Mouse (Mus musculus) intestine, embryonic 14.5 days (tissue): ENCODE measurements around the gene Slc35f4. TPM values are rescaled to one million over a fixed set of nuclear protein-coding genes. Genes with fewer than 3 reads are reported as not detected.

ENCODE experiments used
- ATAC-seq: fragments of 200-750 bp; cut with Nextera tagmentation; replicated peaks from 2 replicates; pipeline ENCODE4 v1.8.0; 2017; ENCODE audit warnings: low read depth, moderate number of reproducible peaks, moderate TSS enrichment, moderate library complexity; ENCODE audit not compliant: low FRiP score, low TSS enrichment
- DNase-seq: peaks from one replicate; pipeline ENCODE4 v3.0.0-alpha.2; 2018; ENCODE audit warnings: low spot score
- H3K27ac ChIP-seq: fragments of 300-500 bp; sonication (generic); 2 replicates; pipeline ENCODE4 v1.5.1; 2014; ENCODE audit warnings: low read depth, mild to moderate bottlenecking, control low read depth
- H3K27me3 ChIP-seq: fragments of 300-500 bp; sonication (generic); replicated peaks from 2 replicates; pipeline ENCODE4 v1.6.1; 2014; ENCODE audit warnings: low read length, control low read depth; ENCODE audit not compliant: control insufficient read depth, insufficient read depth
- H3K36me3 ChIP-seq: fragments of 300-500 bp; sonication (generic); 2 replicates; pipeline ENCODE4 v1.6.1; 2014; ENCODE audit warnings: low read length, control low read depth; ENCODE audit not compliant: control insufficient read depth, insufficient read depth
- H3K4me1 ChIP-seq: fragments of 300-500 bp; sonication (generic); replicated peaks from 2 replicates; pipeline ENCODE4 v1.6.1; 2014; ENCODE audit warnings: low read length, control low read depth, mixed read lengths; ENCODE audit not compliant: control insufficient read depth, insufficient read depth
- H3K4me2 ChIP-seq: fragments of 300-500 bp; sonication (generic); 2 replicates; pipeline ENCODE4 v1.6.1; 2014; ENCODE audit warnings: low read length
- H3K4me3 ChIP-seq: fragments of 300-500 bp; sonication (generic); 2 replicates; pipeline ENCODE4 v1.5.1; 2014; ENCODE audit warnings: low read depth, low read length, control low read depth, mixed read lengths
- H3K9ac ChIP-seq: fragments of 300-500 bp; sonication (generic); 2 replicates; pipeline ENCODE4 v1.6.1; 2014; ENCODE audit warnings: mild to moderate bottlenecking, low read length
- H3K9me3 ChIP-seq: fragments of 300-500 bp; sonication (generic); 2 replicates; pipeline ENCODE4 v1.6.1; 2016; ENCODE audit warnings: low read length, control low read depth; ENCODE audit not compliant: control insufficient read depth
- WGBS: fragments of 180-500 bp; shearing (Covaris S2); extraction: QIAGEN DNeasy Blood & Tissue Kit; methylation state at CpG from one replicate; pipeline ENCODE4 v1.1.7; 2014; 5-methylcytosine and 5-hydroxymethylcytosine counted together
- polyA plus RNA-seq: library from polyadenylated mRNA; unstranded; fragments of >200 nt; fragmentation: Nextera tagmentation; extraction: Ambion mirVana; gene quantifications from 2 replicates; pipeline ENCODE4 v1.2.1, GENCODE M21; 2014

The Slc35f4 gene
- polyA plus RNA-seq, 1 experiment from 2014 or later, result 0.30 TPM

DNA sequence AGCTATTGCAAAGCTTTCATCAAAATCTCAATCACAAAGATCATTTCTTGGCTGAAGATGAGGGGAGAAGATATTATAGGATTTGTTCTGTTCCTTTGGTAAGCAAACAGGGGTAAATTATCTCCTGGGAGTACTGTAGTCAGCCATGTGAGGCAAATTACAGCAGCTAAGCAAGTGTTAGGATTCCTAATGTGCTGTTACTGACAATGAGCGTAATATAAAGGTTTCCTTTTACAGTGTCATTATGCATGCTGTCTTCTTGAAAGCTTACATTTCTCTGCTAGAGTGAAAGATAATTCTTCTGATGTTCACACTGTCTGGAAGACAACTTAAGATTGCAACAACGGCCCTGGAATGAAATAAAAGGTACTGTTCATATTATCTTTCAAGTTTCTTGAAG, 192.0 kb downstream of the Slc35f4 start:
- Histone ChIP-seq H3K4me1 (no peaks in the 10 kb centered on the region), H3K4me2 (no peak overlapping the region), H3K27me3 (no peaks in the 10 kb centered on the region), H3K36me3 (no peaks in the 10 kb centered on the region), H3K4me3 (no peak overlapping the region), H3K9me3 (no peaks in the 10 kb centered on the region), H3K9ac (no peak overlapping the region), H3K27ac (no peak overlapping the region)
- DNase-seq (no peak), ATAC-seq (no peak)
- 88% methylated on average over 2 of the region's 2 CpGs for WGBS

DNA sequence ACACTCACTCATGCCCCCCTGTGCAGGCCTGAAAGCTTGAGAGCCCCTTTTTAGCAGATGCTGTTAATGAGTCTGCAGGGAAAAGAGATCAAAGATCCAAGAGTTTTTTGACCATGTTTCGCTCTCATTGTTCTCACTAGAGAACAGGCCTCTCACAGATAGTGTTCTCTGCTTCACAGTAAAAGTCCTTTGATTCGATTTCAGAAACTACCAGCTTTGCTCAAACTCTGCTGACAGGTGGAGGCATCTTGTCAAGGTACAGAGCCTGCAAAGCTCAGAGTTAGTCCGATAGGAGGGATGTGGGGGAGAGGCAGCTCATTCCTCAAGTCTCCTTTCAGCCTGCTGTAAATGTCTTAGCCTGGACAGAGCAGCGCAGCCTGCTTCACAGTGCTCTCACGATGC, 209.4 kb downstream of the Slc35f4 start:
- no peak for DNase-seq

DNA sequence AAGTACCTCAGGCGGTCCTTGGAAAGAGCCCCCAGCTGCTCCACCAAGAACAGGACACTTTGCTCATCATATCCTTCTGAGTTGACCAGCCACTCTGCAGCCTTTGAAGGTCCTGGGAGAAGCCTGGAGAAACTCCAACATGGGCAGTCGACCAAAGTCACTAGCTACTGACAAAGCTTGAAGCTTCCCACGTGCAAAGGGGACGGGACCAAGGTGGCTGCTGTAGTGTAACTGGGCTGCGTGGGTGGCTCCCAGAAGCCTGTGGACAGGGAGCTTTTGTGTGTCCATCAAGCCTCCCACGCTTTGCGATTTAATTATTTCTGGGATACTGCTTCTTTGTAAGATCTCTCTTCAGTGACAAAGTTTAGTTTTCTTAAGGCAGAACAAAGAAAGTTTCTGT, 211.9 kb downstream of the Slc35f4 start:
- ATAC-seq (no peak), DNase-seq (no peak)
- H3K9me3 ChIP-seq, result no peaks in the 10 kb centered on the region
- H3K36me3 ChIP-seq, result no peaks in the 10 kb centered on the region
- WGBS, result 69% methylated on average over 7 of the region's 7 CpGs
- no peak overlapping the region for H3K27ac ChIP-seq
- H3K4me2 ChIP-seq, result no peak overlapping the region
- H3K27me3 ChIP-seq, result no peaks in the 10 kb centered on the region
- H3K4me3 ChIP-seq, result no peak overlapping the region
- no peak overlapping the region for H3K9ac ChIP-seq
- no peaks in the 10 kb centered on the region for H3K4me1 ChIP-seq

More for the DNA sequence above, 209.4 kb downstream of the Slc35f4 start:
- Histone ChIP-seq H3K4me1 (no peaks in the 10 kb centered on the region), H3K4me3 (no peak overlapping the region), H3K9ac (no peak overlapping the region), H3K27me3 (no peaks in the 10 kb centered on the region), H3K9me3 (no peaks in the 10 kb centered on the region), H3K27ac (no peak overlapping the region), H3K4me2 (no peak overlapping the region), H3K36me3 (no peaks in the 10 kb centered on the region)
- 37% methylated on average over 5 of the region's 5 CpGs for WGBS
- no peak for ATAC-seq

DNA sequence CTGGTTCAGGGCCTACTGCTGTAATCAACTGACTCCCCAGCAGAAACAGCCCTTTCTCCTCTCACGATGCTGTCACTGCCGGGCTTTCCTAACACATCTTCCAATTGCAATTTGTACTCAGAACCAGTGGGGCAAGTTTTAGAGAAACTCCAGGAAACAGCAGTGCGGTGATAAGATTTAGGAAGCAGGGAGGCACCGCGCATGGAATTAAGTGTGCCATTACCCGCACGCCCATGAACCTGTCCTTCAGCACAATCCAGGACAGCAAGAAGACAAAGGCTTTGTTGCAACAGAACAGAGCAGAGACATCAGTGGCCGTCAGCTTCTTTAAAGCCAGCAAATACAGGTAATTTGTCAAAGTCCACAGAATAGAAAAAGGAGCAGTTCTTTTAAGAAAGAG, 212.5 kb downstream of the Slc35f4 start:
- H3K9me3 ChIP-seq, result no peaks in the 10 kb centered on the region
- ATAC-seq (no peak), DNase-seq (no peak)
- H3K9ac ChIP-seq, result no peak overlapping the region
- H3K27ac ChIP-seq, result no peak overlapping the region
- no peak overlapping the region for H3K4me2 ChIP-seq
- H3K36me3 ChIP-seq, result no peaks in the 10 kb centered on the region
- no peaks in the 10 kb centered on the region for H3K27me3 ChIP-seq
- H3K4me3 ChIP-seq, result no peak overlapping the region
- 71% methylated on average over 8 of the region's 8 CpGs for whole genome bisulfite sequencing
- H3K4me1 ChIP-seq, result no peaks in the 10 kb centered on the region

DNA sequence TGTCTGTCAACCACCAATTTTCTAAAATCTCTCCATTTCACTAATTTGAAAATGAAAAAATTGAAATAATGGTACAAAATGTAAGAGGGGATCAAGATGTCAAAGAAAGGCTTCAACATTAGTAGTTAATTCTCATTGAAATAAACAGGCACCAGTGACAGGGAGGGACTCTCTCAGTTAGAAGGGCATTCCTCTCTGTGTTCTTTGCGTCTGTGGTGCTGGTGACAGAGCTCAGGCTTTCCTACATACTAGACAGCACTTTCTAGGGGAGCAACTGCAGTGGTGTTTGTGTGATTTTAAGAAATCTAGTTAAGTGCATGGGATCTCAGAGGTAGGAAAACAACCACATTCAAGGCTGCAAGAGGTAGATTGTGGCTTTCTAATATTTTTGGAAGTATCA, 214.3 kb downstream of the Slc35f4 start:
- Histone ChIP-seq H3K27me3 (no peaks in the 10 kb centered on the region), H3K36me3 (no peaks in the 10 kb centered on the region), H3K4me1 (no peaks in the 10 kb centered on the region), H3K9me3 (no peaks in the 10 kb centered on the region), H3K9ac (no peak overlapping the region), H3K27ac (no peak overlapping the region), H3K4me3 (no peak overlapping the region), H3K4me2 (no peak overlapping the region)
- 53% methylated on average over 1 of the region's 1 CpGs for WGBS
- DNase-seq, result no peak
- no peak for ATAC-seq

DNA sequence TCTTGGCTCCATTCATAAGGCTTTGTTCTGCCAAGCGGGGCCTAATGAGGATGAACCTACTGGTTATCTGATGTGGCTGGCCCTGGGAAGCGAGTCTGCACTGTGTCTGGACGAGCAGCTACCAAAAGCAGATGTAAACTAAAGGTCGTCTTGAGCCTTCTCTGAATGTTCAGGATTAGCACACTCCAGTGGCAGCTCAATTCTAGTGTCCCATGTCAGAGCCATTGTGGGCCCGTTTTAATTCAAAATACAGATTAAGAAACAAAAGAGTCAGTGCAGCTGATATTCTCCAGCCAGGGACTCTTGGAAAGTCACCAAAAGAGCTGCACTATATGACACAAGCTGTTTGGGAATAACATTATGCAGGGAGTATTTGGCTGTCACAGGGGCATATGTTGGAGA, 214.8 kb downstream of the Slc35f4 start:
- no peak overlapping the region for H3K4me3 ChIP-seq
- no peaks in the 10 kb centered on the region for H3K4me1 ChIP-seq
- DNase-seq (no peak), ATAC-seq (no peak)
- no peaks in the 10 kb centered on the region for H3K27me3 ChIP-seq
- no peak overlapping the region for H3K9ac ChIP-seq
- no peaks in the 10 kb centered on the region for H3K9me3 ChIP-seq
- H3K36me3 ChIP-seq, result no peaks in the 10 kb centered on the region
- no peak overlapping the region for H3K4me2 ChIP-seq
- H3K27ac ChIP-seq, result no peak overlapping the region
- WGBS, result 42% methylated on average over 5 of the region's 5 CpGs

DNA sequence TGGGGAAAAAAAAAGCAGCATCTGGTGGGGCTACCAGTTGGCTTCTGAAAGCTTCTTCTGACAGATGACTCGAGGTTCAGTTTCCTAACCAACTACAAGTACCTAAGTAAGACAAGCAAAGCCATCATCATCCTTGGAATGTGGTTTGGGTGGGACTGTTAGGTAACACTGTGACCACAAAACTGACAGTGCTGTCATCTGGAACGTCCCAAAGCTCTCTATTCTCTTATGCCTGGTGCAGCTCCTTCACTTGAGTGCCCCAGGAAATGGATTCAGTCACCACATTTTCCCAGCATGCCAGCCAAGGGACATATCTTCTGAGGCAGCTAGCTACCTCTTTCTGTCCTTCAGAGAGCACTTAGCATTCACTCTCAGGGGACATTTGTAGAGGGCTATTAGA, 216.2 kb downstream of the Slc35f4 start:
- no peaks in the 10 kb centered on the region for H3K9me3 ChIP-seq
- 75% methylated on average over 2 of the region's 2 CpGs for WGBS
- H3K4me1 ChIP-seq, result no peaks in the 10 kb centered on the region

DNA sequence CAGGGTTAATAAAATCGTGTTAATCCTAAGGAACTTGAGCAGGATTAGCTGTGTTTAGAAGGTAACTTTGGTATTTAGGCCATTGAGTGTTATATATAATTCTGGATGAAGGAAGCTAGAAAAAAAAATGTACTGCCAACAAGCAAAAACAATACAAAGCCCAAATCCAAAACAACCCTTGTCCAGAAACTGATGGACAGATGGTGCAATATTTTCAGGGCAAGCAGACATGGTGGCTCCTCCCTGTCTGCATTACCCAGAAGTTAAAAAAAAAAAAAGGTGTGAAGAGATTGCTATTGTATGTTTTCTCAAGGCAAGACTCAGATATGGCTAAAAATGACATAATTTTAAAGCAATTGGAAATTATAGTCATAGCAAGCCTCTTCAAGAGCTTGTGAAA, 217.3 kb downstream of the Slc35f4 start:
- ATAC-seq, result no peak
- Histone ChIP-seq H3K4me1 (no peaks in the 10 kb centered on the region), H3K9ac (no peak overlapping the region), H3K9me3 (no peaks in the 10 kb centered on the region), H3K4me2 (no peak overlapping the region), H3K27ac (no peak overlapping the region), H3K27me3 (no peaks in the 10 kb centered on the region), H3K4me3 (no peak overlapping the region), H3K36me3 (no peaks in the 10 kb centered on the region)
- 68% methylated on average over 1 of the region's 1 CpGs for WGBS
- no peak for DNase-seq

More for the DNA sequence above, 216.2 kb downstream of the Slc35f4 start:
- no peaks in the 10 kb centered on the region for H3K36me3 ChIP-seq
- no peak overlapping the region for H3K9ac ChIP-seq
- DNase-seq, result no peak
- H3K4me2 ChIP-seq, result no peak overlapping the region
- H3K27me3 ChIP-seq, result no peaks in the 10 kb centered on the region
- no peak overlapping the region for H3K4me3 ChIP-seq
- H3K27ac ChIP-seq, result no peak overlapping the region
- ATAC-seq, result no peak

DNA sequence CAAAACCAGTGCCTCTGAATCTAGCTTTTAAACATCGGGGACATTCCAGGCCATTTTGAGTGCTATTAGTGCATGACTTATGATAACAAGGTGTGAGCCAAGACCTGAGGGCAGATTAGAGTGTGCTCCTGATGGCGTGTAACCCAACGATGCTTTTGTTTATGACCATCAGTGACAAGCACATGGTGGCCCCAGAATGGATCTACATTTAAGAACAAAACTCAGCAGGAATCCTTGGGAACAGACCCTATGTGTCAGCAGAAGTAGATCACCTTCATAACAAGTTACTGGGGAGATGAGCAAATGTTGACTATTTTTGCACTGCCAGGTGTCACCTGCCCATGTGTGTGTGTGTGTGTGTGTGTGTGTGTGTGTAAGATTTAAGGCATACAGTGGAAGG, 218.0 kb downstream of the Slc35f4 start:
- Histone ChIP-seq H3K27me3 (no peaks in the 10 kb centered on the region), H3K4me3 (no peak overlapping the region), H3K9me3 (no peaks in the 10 kb centered on the region), H3K4me1 (no peaks in the 10 kb centered on the region), H3K4me2 (no peak overlapping the region), H3K9ac (no peak overlapping the region), H3K27ac (no peak overlapping the region), H3K36me3 (no peaks in the 10 kb centered on the region)
- ATAC-seq (no peak), DNase-seq (no peak)
- 75% methylated on average over 3 of the region's 3 CpGs for WGBS
